Mouse (Mus musculus) midbrain, embryonic 10.5 days (tissue): ENCODE data around the gene Clstn1. TPM values are rescaled to one million over a fixed set of nuclear protein-coding genes. Genes with fewer than 3 reads are reported as not detected.

Experiments used
- DNase-seq: peaks from one replicate; pipeline ENCODE4 v3.0.0-alpha.2; 2017; ENCODE audit warnings: low spot score
- H3K27ac ChIP-seq: fragments of 300-500 bp; sonication (generic); replicated peaks from 2 replicates; pipeline ENCODE4 v1.5.1; 2016; ENCODE audit warnings: mild to moderate bottlenecking
- H3K27me3 ChIP-seq: fragments of 300-500 bp; sonication (generic); 2 replicates; pipeline ENCODE4 v1.6.1; 2016; ENCODE audit warnings: low read depth, mild to moderate bottlenecking; ENCODE audit not compliant: poor library complexity, severe bottlenecking
- H3K36me3 ChIP-seq: fragments of 300-500 bp; sonication (generic); 2 replicates; pipeline ENCODE4 v1.6.1; 2016; ENCODE audit warnings: mild to moderate bottlenecking, moderate library complexity
- H3K4me1 ChIP-seq: fragments of 300-500 bp; sonication (generic); 2 replicates; pipeline ENCODE4 v1.6.1; 2016
- H3K4me3 ChIP-seq: fragments of 300-500 bp; sonication (generic); 2 replicates; pipeline ENCODE4 v1.5.1; 2016; ENCODE audit warnings: mild to moderate bottlenecking, moderate library complexity
- H3K9me3 ChIP-seq: fragments of 300-500 bp; sonication (generic); replicated peaks from 2 replicates; pipeline ENCODE4 v1.6.1; 2016; ENCODE audit warnings: mild to moderate bottlenecking
- WGBS: fragments of 180-500 bp; shearing (Covaris S2); methylation state at CpG from one replicate; pipeline ENCODE4 v1.1.7; 2016; 5-methylcytosine and 5-hydroxymethylcytosine counted together
- polyA plus RNA-seq: library from polyadenylated mRNA; unstranded; fragments of >200 nt; fragmentation: Nextera tagmentation; extraction: Ambion mirVana; gene quantifications from 2 replicates; pipeline ENCODE4 v1.2.1, GENCODE M21; 2016

Gene Clstn1
- polyA plus RNA-seq, 1 experiment from 2014 or later: 17.5 TPM

- WGBS: 2% methylated on average over 60 of the region's 60 CpGs
- Histone ChIP-seq H3K27ac (peak overlapping the region; percentile 80), H3K4me1 (peaks cover 18% of the 10 kb centered on the region), H3K27me3 (peaks cover 38% of the 10 kb centered on the region), H3K9me3 (no peaks in the 10 kb centered on the region), H3K36me3 (peaks cover 6% of the 10 kb centered on the region; the same call in 1 of the 2 replicates), H3K4me3 (peak overlapping the region; percentile 74)
- DNase-seq: peak; percentile 85
Measured at GRCm38 (mm10) chr4:149675378-149676261, 89.4 kb downstream of the Clstn1 start.

DNA sequence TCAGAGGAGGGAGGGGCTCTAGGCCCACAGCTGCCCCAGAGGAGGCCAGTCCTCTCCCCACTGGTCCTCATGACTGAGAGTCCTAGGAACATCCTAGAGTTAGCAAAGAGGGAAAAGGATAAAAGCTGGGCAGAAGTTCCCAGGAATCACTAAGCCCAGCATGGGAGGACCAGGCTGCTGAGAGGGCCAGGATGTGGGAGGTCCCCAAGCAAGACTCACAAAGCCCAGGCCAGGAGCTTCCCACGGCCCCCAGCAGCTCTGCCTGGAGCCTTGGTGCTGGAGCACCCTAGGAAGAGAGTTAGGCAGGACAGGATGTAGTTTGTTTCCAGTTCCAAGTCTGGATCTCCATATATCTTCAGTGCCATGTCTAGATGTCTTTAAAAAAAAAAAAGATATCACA lies 91.7 kb downstream of the Clstn1 start:
- 71% methylated on average over 1 of the region's 1 CpGs for WGBS
- DNase-seq: no peak
- H3K9me3 ChIP-seq: no peaks in the 10 kb centered on the region
- no peak overlapping the region for H3K27ac ChIP-seq
- H3K27me3 ChIP-seq: peaks cover 38% of the 10 kb centered on the region
- H3K4me1 ChIP-seq: peaks cover 18% of the 10 kb centered on the region
- no peak overlapping the region for H3K4me3 ChIP-seq
- no peaks in the 10 kb centered on the region for H3K36me3 ChIP-seq

- Histone ChIP-seq H3K9me3 (no peaks in the 10 kb centered on the region), H3K4me1 (peaks cover 18% of the 10 kb centered on the region), H3K4me3 (no peak overlapping the region), H3K27ac (no peak overlapping the region), H3K36me3 (no peaks in the 10 kb centered on the region), H3K27me3 (peaks cover 29% of the 10 kb centered on the region)
- no peak for DNase-seq
- WGBS: 80% methylated on average over 11 of the region's 11 CpGs
Measured at GRCm38 (mm10) chr4:149679056-149679770, 92.9 kb downstream of the Clstn1 start.

DNA sequence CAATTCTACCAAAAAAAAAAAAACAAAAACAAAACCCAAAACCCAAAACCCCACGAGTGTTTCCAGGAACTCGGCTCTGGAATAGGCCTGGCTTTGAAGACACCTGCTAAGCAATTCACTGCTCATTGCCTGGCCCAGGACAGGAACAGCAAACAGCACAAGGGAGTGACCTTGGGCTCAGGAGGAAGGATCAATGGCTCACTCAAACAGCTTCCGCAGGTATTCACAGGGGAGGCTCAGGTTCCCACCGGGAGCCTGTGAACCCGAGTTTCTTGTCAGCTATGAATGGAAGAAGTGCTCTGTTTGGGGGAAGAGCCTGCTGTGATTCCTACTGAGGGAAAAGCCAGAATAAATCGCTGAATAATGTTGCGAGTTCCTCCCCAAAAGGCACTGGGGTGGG lies 97.6 kb downstream of the Clstn1 start:
- no peaks in the 10 kb centered on the region for H3K9me3 ChIP-seq
- DNase-seq: no peak
- H3K36me3 ChIP-seq: no peaks in the 10 kb centered on the region
- H3K27ac ChIP-seq: no peak overlapping the region
- H3K4me3 ChIP-seq: no peak overlapping the region
- WGBS: 25% methylated on average over 7 of the region's 7 CpGs
- H3K27me3 ChIP-seq: peaks cover 8% of the 10 kb centered on the region; the same call in 1 of the 2 replicates
- H3K4me1 ChIP-seq: no peaks in the 10 kb centered on the region

DNA sequence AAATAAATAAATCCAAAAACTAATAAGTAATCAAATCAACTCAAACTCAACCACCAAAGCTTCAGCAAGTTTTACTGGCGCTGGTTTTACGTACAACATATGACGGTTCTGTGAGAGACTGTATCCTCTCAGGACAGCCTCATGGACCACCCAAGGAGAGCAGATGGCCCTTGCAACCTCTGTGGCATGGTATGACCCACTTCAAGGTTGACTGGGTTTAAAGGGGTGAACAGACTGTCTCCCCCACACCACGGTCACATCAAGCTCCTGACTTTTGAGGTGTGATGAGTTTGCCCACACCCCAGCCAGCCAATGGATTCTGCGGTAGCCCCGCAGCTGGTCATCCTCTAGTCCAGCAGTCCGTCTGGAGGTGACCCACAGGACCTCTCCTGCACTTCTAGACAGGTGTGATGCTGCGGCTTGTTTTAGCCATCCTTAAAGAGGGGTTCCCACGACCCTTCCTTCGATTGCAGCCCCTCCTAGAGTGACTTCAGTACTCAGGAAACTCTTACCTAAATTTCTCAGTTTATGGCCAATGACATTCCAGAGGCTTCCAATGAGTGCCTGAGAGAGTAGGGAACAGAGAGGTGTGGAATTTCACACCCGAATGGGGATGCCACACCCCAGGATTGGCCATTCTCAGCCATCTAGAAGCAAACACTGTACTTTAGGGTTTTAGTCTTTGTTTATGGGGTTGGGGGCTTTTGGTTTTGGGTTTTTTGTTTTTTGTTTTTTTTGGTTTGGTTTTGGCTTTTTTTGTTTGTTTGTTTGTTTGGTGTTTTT lies 98.8 kb downstream of the Clstn1 start:
- Histone ChIP-seq H3K27me3 (peaks cover 8% of the 10 kb centered on the region; the same call in 1 of the 2 replicates), H3K4me3 (no peak overlapping the region), H3K9me3 (no peaks in the 10 kb centered on the region), H3K36me3 (no peaks in the 10 kb centered on the region), H3K4me1 (no peaks in the 10 kb centered on the region), H3K27ac (no peak overlapping the region)
- WGBS: 84% methylated on average over 11 of the region's 11 CpGs
- no peak for DNase-seq

DNA sequence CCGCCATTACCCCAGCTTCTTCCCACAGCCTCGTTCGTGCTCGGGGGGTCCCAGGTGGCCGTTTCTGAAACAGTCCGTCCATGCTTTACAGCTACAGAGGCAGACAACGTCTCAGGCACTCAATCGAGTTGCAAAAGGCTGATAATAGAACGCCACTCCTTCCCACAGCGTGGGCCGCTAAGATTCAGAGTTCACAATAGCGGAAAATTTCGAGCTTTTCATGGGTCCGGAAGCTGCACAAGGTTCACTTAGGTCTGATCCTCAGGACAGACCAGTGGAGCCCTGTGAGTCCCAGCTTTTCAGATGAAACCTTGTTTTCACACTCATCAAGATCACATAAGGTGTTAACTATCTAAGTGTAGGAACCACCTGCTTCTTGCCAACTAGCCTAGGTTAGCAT lies 102.6 kb downstream of the Clstn1 start:
- 89% methylated on average over 14 of the region's 14 CpGs for WGBS
- Histone ChIP-seq H3K36me3 (no peaks in the 10 kb centered on the region), H3K4me1 (no peaks in the 10 kb centered on the region), H3K27me3 (peaks cover 14% of the 10 kb centered on the region; the same call in 1 of the 2 replicates), H3K27ac (no peak overlapping the region), H3K4me3 (no peak overlapping the region), H3K9me3 (no peaks in the 10 kb centered on the region)
- no peak for DNase-seq

- Histone ChIP-seq H3K27me3 (peaks cover 7% of the 10 kb centered on the region; the same call in 1 of the 2 replicates), H3K4me1 (no peaks in the 10 kb centered on the region), H3K36me3 (no peaks in the 10 kb centered on the region), H3K27ac (no peak overlapping the region), H3K9me3 (no peaks in the 10 kb centered on the region), H3K4me3 (no peak overlapping the region)
- 86% methylated on average over 12 of the region's 12 CpGs for WGBS
- no peak for DNase-seq
Measured at GRCm38 (mm10) chr4:149689822-149690700, 103.8 kb downstream of the Clstn1 start.

DNA sequence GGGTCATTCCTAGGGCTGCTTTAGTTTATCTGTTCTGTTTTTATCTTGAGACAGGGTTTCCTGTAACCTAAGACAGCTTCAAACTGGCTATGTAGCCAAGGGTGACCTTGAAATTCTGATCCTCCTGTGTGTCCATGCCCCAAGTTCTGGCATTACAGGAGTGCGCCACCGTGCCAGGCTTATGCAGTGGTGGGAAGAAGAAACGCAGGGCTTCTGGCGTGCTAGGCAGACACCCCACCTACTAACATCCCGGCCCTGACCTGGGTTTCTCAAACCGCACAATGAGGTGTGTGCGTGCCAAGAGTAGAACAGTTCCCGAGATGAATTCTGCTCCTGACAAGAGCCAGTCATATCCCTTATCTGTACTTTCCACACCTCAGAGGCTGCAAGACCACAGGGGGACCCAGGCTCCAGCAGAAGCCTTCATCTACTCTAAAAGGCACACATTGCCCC lies 104.6 kb downstream of the Clstn1 start:
- no peak for DNase-seq
- WGBS: 87% methylated on average over 8 of the region's 8 CpGs
- H3K27ac ChIP-seq: no peak overlapping the region

DNA sequence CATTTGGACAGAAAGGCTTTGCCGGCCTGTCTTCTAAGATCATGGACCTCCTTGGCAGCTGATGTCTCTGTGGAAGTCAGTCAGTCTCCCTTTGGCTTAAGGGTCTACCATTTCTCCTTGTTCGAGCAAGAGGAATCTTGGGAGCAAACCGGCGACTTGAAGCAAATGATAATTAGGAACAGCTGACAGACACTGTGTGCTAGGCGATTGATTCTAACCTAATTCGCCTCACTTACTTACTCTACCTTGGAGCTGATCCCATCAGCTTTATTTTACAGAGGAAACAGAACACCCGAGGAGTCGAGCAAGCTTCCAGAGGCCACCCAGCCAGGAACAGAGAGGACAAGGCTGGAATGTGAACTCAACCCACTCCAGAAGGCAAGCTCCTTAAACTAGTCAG lies 105.1 kb downstream of the Clstn1 start:
- Histone ChIP-seq H3K4me1 (0 out of 2 replicates have a peak, but pooled peaks cover 3% of the 10 kb centered on the region), H3K36me3 (no peaks in the 10 kb centered on the region), H3K27me3 (peaks cover 20% of the 10 kb centered on the region), H3K27ac (no peak overlapping the region), H3K9me3 (no peaks in the 10 kb centered on the region), H3K4me3 (no peak overlapping the region)
- WGBS: 79% methylated on average over 8 of the region's 8 CpGs
- no peak for DNase-seq

More for the DNA sequence above, 104.6 kb downstream of the Clstn1 start:
- no peak overlapping the region for H3K4me3 ChIP-seq
- peaks cover 15% of the 10 kb centered on the region for H3K27me3 ChIP-seq
- no peaks in the 10 kb centered on the region for H3K4me1 ChIP-seq
- H3K36me3 ChIP-seq: no peaks in the 10 kb centered on the region
- H3K9me3 ChIP-seq: no peaks in the 10 kb centered on the region

GRCm38 (mm10) chr4:149696189-149696971 lies 110.1 kb downstream of the Clstn1 start:
- Histone ChIP-seq H3K4me1 (peaks cover 20% of the 10 kb centered on the region), H3K27ac (no peak overlapping the region), H3K4me3 (no peak overlapping the region), H3K36me3 (no peaks in the 10 kb centered on the region), H3K9me3 (no peaks in the 10 kb centered on the region), H3K27me3 (peaks cover 68% of the 10 kb centered on the region)
- no peak for DNase-seq
- 37% methylated on average over 16 of the region's 16 CpGs for WGBS
